Mouse (Mus musculus) embryo, embryonic 11.5 days (tissue): Measurements from ENCODE around the gene Usp30.

Source experiments
- DNase-seq: peaks from one replicate; pipeline ENCODE4 v3.0.0-alpha.2; 2012; ENCODE audit warnings: low read depth, low spot score

Gene Usp30

GRCm38 (mm10) chr5:114127374-114128349 lies 62.4 kb downstream of the Usp30 start, which contains the start of gene Alkbh2:
TSS of gene Alkbh2 (minus strand) at chr5:114128218.
- peak; percentile 77 for DNase-seq

- DNase-seq = no peak
Observed at GRCm38 (mm10) chr5:114129550-114130210, 64.4 kb downstream of the Usp30 start.

- DNase-seq = peak; percentile 49
Observed at GRCm38 (mm10) chr5:114130211-114130605, 64.9 kb downstream of the Usp30 start, which contains the start of gene Ung. TSS of gene Ung (plus strand) at chr5:114130386.

GRCm38 (mm10) chr5:114130698-114131520 lies 65.6 kb downstream of the Usp30 start:
- DNase-seq = peak; percentile 85

GRCm38 (mm10) chr5:114131521-114131840 lies 66.2 kb downstream of the Usp30 start:
- DNase-seq = peak; percentile 20

- DNase-seq = no peak
Observed at GRCm38 (mm10) chr5:114132841-114133240, 67.6 kb downstream of the Usp30 start.

- DNase-seq = no peak
Observed at GRCm38 (mm10) chr5:114134091-114134534, 68.9 kb downstream of the Usp30 start.

GRCm38 (mm10) chr5:114135516-114135915 lies 70.3 kb downstream of the Usp30 start:
- no peak for DNase-seq

GRCm38 (mm10) chr5:114137481-114138276 lies 72.4 kb downstream of the Usp30 start:
- DNase-seq = no peak

- no peak for DNase-seq
Observed at GRCm38 (mm10) chr5:114138277-114139164, 73.3 kb downstream of the Usp30 start.

- DNase-seq = no peak
Observed at GRCm38 (mm10) chr5:114139175-114139574, 73.9 kb downstream of the Usp30 start.

GRCm38 (mm10) chr5:114146028-114146888 lies 81.0 kb downstream of the Usp30 start, which contains the start of gene Acacb:
TSS of gene Acacb (plus strand) at chr5:114146535.
- DNase-seq = no peak

- DNase-seq = no peak
Observed at GRCm38 (mm10) chr5:114147043-114147972, 82.0 kb downstream of the Usp30 start.

- no peak for DNase-seq
Observed at GRCm38 (mm10) chr5:114152359-114153092, 87.3 kb downstream of the Usp30 start.

GRCm38 (mm10) chr5:114153490-114153889 lies 88.2 kb downstream of the Usp30 start:
- DNase-seq = peak; percentile 45

- DNase-seq = no peak
Observed at GRCm38 (mm10) chr5:114154765-114155164, 89.5 kb downstream of the Usp30 start.
